Mouse (Mus musculus) lung, adult 2 months (tissue): Measurements from ENCODE around the gene Trpv5.

Experiments
- CTCF ChIP-seq: fragments of 200-500 bp; IDR thresholded peaks from 2 replicates; pipeline ENCODE4 v1.5.1; 2011; ENCODE audit warnings: mild to moderate bottlenecking, low read length, control low read depth; ENCODE audit not compliant: insufficient read depth
- POLR2A ChIP-seq: fragments of 200-500 bp; IDR thresholded peaks from 2 replicates; pipeline ENCODE4 v1.6.1; 2011; ENCODE audit warnings: low read depth, mild to moderate bottlenecking, control low read depth, low read length, borderline replicate concordance; ENCODE audit errors: extremely low read depth

GRCm38 (mm10) chr6:41706275-41706674 lies 25.7 kb upstream of the Trpv5 start:
- TF ChIP-seq CTCF (no peak), POLR2A (no peak)
